Mouse (Mus musculus) gastrocnemius, postnatal 10 days (tissue): ENCODE results near the gene Fhl5. TPM values are rescaled to one million over a fixed set of nuclear protein-coding genes. Genes with fewer than 3 reads are reported as not detected.
"Not testable (repeated sequence)": the region's sequence is repeated elsewhere in the genome, so short reads cannot be mapped to it uniquely, and the experiment has no call there.

Experiments
- DNase-seq: peaks from one replicate; pipeline ENCODE4 v3.0.0; 2021; ENCODE audit warnings: mixed read lengths
- long read RNA-seq, 2 experiments: library from polyadenylated mRNA; stranded (forward); transcript quantifications; one replicate each; pipeline ENCODE4 v2.0.0; 2021
- total RNA-seq, 2 experiments: library from RNA; stranded (reverse); gene quantifications; 2 replicates each; pipeline ENCODE4 v1.2.3; 2021

The Fhl5 gene
- total RNA-seq: 1 to 10 TPM; 3.7 to 4.2 TPM
- long read RNA-seq, experiment 1, partial matches to known transcripts: 0 of 1 reads
- long read RNA-seq, experiment 1, other reads (novel, unspliced or antisense): 0 of 1 reads
- long read RNA-seq, experiment 2, partial matches to known transcripts: 0 of 3 reads
- long read RNA-seq, experiment 2, other reads (novel, unspliced or antisense): 3 of 3 reads

- no peak for DNase-seq
These were observed at the start of gene Fhl5 for GRCm38 (mm10) chr4:25242776-25243175. Gene Fhl5 (minus strand): TSS chr4:25242876.

GRCm38 (mm10) chr4:25285002-25285401, 42.3 kb upstream of the Fhl5 start:
- DNase-seq: not testable (repeated sequence)

- peak; percentile 96 for DNase-seq
These were observed 39.0 kb upstream of the Fhl5 start, which contains the start of gene Ufl1 for GRCm38 (mm10) chr4:25281671-25282038. Gene Ufl1 (minus strand): TSS chr4:25281821.

- DNase-seq: no peak
These were observed 38.4 kb upstream of the Fhl5 start for GRCm38 (mm10) chr4:25280938-25281670.

- no peak for DNase-seq
These were observed 30.4 kb upstream of the Fhl5 start for GRCm38 (mm10) chr4:25272861-25273627.

GRCm38 (mm10) chr4:25271926-25272325, 29.2 kb upstream of the Fhl5 start:
- no peak for DNase-seq

- no peak for DNase-seq
These were observed 24.5 kb upstream of the Fhl5 start for GRCm38 (mm10) chr4:25267144-25267543.

- no peak for DNase-seq
These were observed 15.2 kb upstream of the Fhl5 start for GRCm38 (mm10) chr4:25257822-25258398.

GRCm38 (mm10) chr4:25235663-25236062, 7.0 kb downstream of the Fhl5 start:
- DNase-seq: not testable (repeated sequence)

GRCm38 (mm10) chr4:25233767-25234166, 8.9 kb downstream of the Fhl5 start:
- DNase-seq: not testable (repeated sequence)

GRCm38 (mm10) chr4:25232546-25232945, 10.1 kb downstream of the Fhl5 start:
- DNase-seq: no peak

GRCm38 (mm10) chr4:25227527-25227926, 15.1 kb downstream of the Fhl5 start:
- no peak for DNase-seq

- no peak for DNase-seq
These were observed 20.7 kb downstream of the Fhl5 start for GRCm38 (mm10) chr4:25221927-25222326.

- DNase-seq: no peak
These were observed 29.2 kb downstream of the Fhl5 start for GRCm38 (mm10) chr4:25213451-25213850.

GRCm38 (mm10) chr4:25206166-25206565, 36.5 kb downstream of the Fhl5 start:
- DNase-seq: no peak

GRCm38 (mm10) chr4:25197310-25197709, 45.4 kb downstream of the Fhl5 start:
- DNase-seq: no peak

- no peak for DNase-seq
These were observed 63.0 kb downstream of the Fhl5 start for GRCm38 (mm10) chr4:25179617-25180208.

Other genes starting within 250 kb of the Fhl5 start
- 10 to 100 TPM; 35.0 to 41.2 TPM for gene Ufl1, start 38.9 kb upstream of the Fhl5 start, total RNA-seq